Mouse (Mus musculus): Measurements from ENCODE around the gene Dnajc9. TPM values are rescaled to one million over a fixed set of nuclear protein-coding genes. Genes with fewer than 3 reads are reported as not detected.

The Dnajc9 gene
- polyA plus RNA-seq, 2 experiments = 132 to 152 TPM

- whole genome bisulfite sequencing = 34% methylated on average over 13 of the region's 13 CpGs
- peak; percentile 47; the same call in 1 of the 2 replicates for ATAC-seq (ENCODE audit: low FRiP score, low read depth)
- peaks cover 60% of the 10 kb centered on the region for H3K36me3 ChIP-seq (ENCODE audit: control insufficient read depth, insufficient read depth, low read length)
- no peaks in the 10 kb centered on the region for H3K4me1 ChIP-seq (ENCODE audit: control insufficient read depth, insufficient read depth, low read length)
- H3K27me3 ChIP-seq (ENCODE audit: control insufficient read depth, insufficient read depth, low read length) = no peaks in the 10 kb centered on the region
- H3K27ac ChIP-seq (replicated peaks; ENCODE audit: low read depth, low read length) = no peak overlapping the region
- H3K4me2 ChIP-seq (replicated peaks; ENCODE audit: low read depth, low read length, severe bottlenecking) = no peak overlapping the region
- H3K9me3 ChIP-seq (ENCODE audit: control insufficient read depth, low read length) = no peaks in the 10 kb centered on the region
- H3K9ac ChIP-seq (ENCODE audit: low read depth, low read length, severe bottlenecking) = no peak overlapping the region
- peak; percentile 44 for DNase-seq (ENCODE audit: low spot score)
- H3K4me3 ChIP-seq (replicated peaks; ENCODE audit: low read length) = no peak overlapping the region
- no peak for TF ChIP-seq POLR2A (IDR thresholded peaks at IDR 0.05; ENCODE audit: borderline replicate concordance, extremely low read depth, insufficient read depth, insufficient read length)
Observed at GRCm38 (mm10) chr14:20378313-20379061, 10.2 kb downstream of the Dnajc9 start.

- no peaks in the 10 kb centered on the region for H3K9me3 ChIP-seq (ENCODE audit: control insufficient read depth, low read length)
- DNase-seq (ENCODE audit: low spot score) = no peak
- H3K4me1 ChIP-seq (ENCODE audit: control insufficient read depth, insufficient read depth, low read length) = no peaks in the 10 kb centered on the region
- TF ChIP-seq POLR2A (IDR thresholded peaks at IDR 0.05; ENCODE audit: borderline replicate concordance, extremely low read depth, insufficient read depth, insufficient read length) = no peak
- no peak overlapping the region for H3K27ac ChIP-seq (replicated peaks; ENCODE audit: low read depth, low read length)
- H3K9ac ChIP-seq (ENCODE audit: low read depth, low read length, severe bottlenecking) = no peak overlapping the region
- 75% methylated on average over 4 of the region's 4 CpGs for WGBS
- ATAC-seq (ENCODE audit: low FRiP score, low read depth) = no peak
- no peaks in the 10 kb centered on the region for H3K27me3 ChIP-seq (ENCODE audit: control insufficient read depth, insufficient read depth, low read length)
- peaks cover 58% of the 10 kb centered on the region for H3K36me3 ChIP-seq (ENCODE audit: control insufficient read depth, insufficient read depth, low read length)
- H3K4me2 ChIP-seq (replicated peaks; ENCODE audit: low read depth, low read length, severe bottlenecking) = no peak overlapping the region
- no peak overlapping the region for H3K4me3 ChIP-seq (replicated peaks; ENCODE audit: low read length)
Observed at GRCm38 (mm10) chr14:20377112-20377521, 11.6 kb downstream of the Dnajc9 start.

GRCm38 (mm10) chr14:20371854-20372253 is 16.9 kb downstream of the Dnajc9 start:
- TF ChIP-seq POLR2A (IDR thresholded peaks at IDR 0.05; ENCODE audit: borderline replicate concordance, extremely low read depth, insufficient read depth, insufficient read length) = no peak
- Histone ChIP-seq H3K27me3 (ENCODE audit: control insufficient read depth, insufficient read depth, low read length) (no peaks in the 10 kb centered on the region), H3K9ac (ENCODE audit: low read depth, low read length, severe bottlenecking) (no peak overlapping the region), H3K4me1 (ENCODE audit: control insufficient read depth, insufficient read depth, low read length) (no peaks in the 10 kb centered on the region), H3K27ac (replicated peaks; ENCODE audit: low read depth, low read length) (no peak overlapping the region), H3K4me2 (replicated peaks; ENCODE audit: low read depth, low read length, severe bottlenecking) (no peak overlapping the region), H3K4me3 (replicated peaks; ENCODE audit: low read length) (no peak overlapping the region), H3K36me3 (ENCODE audit: control insufficient read depth, insufficient read depth, low read length) (peaks cover 58% of the 10 kb centered on the region), H3K9me3 (ENCODE audit: control insufficient read depth, low read length) (no peaks in the 10 kb centered on the region)
- DNase-seq (ENCODE audit: low spot score) (no peak), ATAC-seq (ENCODE audit: low FRiP score, low read depth) (no peak)
- WGBS = 83% methylated on average over 1 of the region's 1 CpGs

GRCm38 (mm10) chr14:20370798-20371197 is 17.9 kb downstream of the Dnajc9 start:
- no peak for ATAC-seq (ENCODE audit: low FRiP score, low read depth)
- Histone ChIP-seq H3K4me2 (replicated peaks; ENCODE audit: low read depth, low read length, severe bottlenecking) (no peak overlapping the region), H3K9me3 (ENCODE audit: control insufficient read depth, low read length) (no peaks in the 10 kb centered on the region), H3K27me3 (ENCODE audit: control insufficient read depth, insufficient read depth, low read length) (no peaks in the 10 kb centered on the region), H3K4me1 (ENCODE audit: control insufficient read depth, insufficient read depth, low read length) (no peaks in the 10 kb centered on the region), H3K4me3 (replicated peaks; ENCODE audit: low read length) (no peak overlapping the region), H3K36me3 (ENCODE audit: control insufficient read depth, insufficient read depth, low read length) (peaks cover 55% of the 10 kb centered on the region), H3K27ac (replicated peaks; ENCODE audit: low read depth, low read length) (no peak overlapping the region), H3K9ac (ENCODE audit: low read depth, low read length, severe bottlenecking) (no peak overlapping the region)
- 93% methylated on average over 7 of the region's 7 CpGs for WGBS
- no peak for TF ChIP-seq POLR2A (IDR thresholded peaks at IDR 0.05; ENCODE audit: borderline replicate concordance, extremely low read depth, insufficient read depth, insufficient read length)
- DNase-seq (ENCODE audit: low spot score) = no peak

- peaks cover 53% of the 10 kb centered on the region for H3K36me3 ChIP-seq (ENCODE audit: control insufficient read depth, insufficient read depth, low read length)
- H3K9ac ChIP-seq (ENCODE audit: low read depth, low read length, severe bottlenecking) = no peak overlapping the region
- WGBS = 88% methylated on average over 3 of the region's 3 CpGs
- no peak overlapping the region for H3K27ac ChIP-seq (replicated peaks; ENCODE audit: low read depth, low read length)
- no peak overlapping the region for H3K4me2 ChIP-seq (replicated peaks; ENCODE audit: low read depth, low read length, severe bottlenecking)
- ATAC-seq (ENCODE audit: low FRiP score, low read depth) = no peak
- H3K9me3 ChIP-seq (ENCODE audit: control insufficient read depth, low read length) = no peaks in the 10 kb centered on the region
- no peak overlapping the region for H3K4me3 ChIP-seq (replicated peaks; ENCODE audit: low read length)
- no peak for TF ChIP-seq POLR2A (IDR thresholded peaks at IDR 0.05; ENCODE audit: borderline replicate concordance, extremely low read depth, insufficient read depth, insufficient read length)
- no peaks in the 10 kb centered on the region for H3K27me3 ChIP-seq (ENCODE audit: control insufficient read depth, insufficient read depth, low read length)
- no peaks in the 10 kb centered on the region for H3K4me1 ChIP-seq (ENCODE audit: control insufficient read depth, insufficient read depth, low read length)
- DNase-seq (ENCODE audit: low spot score) = no peak
Observed at GRCm38 (mm10) chr14:20368271-20368670, 20.4 kb downstream of the Dnajc9 start.
